Mouse (Mus musculus) kidney, adult 9 months (tissue): ENCODE results near the gene Ccdc63.
"Not testable (repeated sequence)": the region's sequence is repeated elsewhere in the genome, so short reads cannot be mapped to it uniquely, and the experiment has no call there.

Source experiments
- DNase-seq: peaks from one replicate; pipeline ENCODE4 v3.0.0; 2022

Gene Ccdc63

GRCm38 (mm10) chr5:122146609-122147008, 6.0 kb upstream of the Ccdc63 start:
- DNase-seq = no peak

- no peak for DNase-seq
Measured at GRCm38 (mm10) chr5:122146056-122146580, 5.5 kb upstream of the Ccdc63 start.

DNA sequence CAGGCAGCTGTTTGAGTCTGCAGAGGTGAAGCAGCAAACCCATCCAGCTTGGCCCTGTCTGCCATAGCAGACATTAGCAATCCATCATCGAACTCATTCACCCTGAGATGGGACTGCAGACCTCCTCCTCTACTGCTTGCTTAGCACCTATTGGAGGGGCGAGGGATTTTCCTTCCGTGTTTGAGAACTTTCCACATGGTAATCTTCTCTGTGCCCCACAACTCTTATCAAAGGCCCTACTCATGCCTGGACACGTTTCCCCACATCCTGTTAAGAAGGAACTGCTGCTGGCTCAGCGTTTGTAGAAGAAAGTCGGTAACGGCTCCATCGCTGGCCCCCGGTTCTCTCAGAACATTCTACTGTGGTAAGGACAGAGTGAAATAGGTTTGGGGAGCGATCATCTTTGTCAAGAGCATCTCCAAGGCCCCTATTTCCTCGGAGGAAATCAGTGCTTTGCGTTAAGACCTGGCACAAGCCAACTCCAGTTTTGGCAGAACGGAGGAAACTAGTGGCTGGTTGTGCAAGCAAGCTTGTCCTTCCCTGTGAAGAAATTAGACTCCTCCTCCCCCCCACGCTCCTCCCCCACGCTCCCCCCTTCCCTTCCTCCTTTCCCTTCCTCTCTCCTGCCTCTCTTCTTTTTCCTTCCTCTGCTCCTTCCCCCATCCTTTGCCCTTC, 4.9 kb upstream of the Ccdc63 start:
- DNase-seq = no peak

DNA sequence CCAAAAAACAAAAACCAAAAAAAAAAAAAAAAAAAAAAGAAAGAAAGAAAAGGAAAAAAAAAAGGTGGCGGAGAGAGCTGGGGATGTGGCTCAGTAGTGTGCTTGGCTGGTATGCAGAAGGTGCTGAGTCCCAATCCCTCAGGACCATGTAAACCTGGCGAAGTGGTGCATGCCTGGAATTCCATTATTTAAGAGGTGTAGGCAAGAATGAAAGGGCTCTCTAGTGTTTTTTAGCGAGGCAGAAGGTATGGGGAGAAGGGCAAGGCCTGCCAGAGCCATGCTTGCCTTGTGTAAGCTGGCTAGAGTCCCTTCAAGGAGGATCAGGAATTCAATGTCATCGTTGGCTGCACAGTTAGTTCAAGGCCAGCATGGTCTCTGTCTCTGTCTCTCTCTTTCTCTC, 4.2 kb upstream of the Ccdc63 start:
- no peak for DNase-seq

- no peak for DNase-seq
Measured at GRCm38 (mm10) chr5:122143543-122143942, 2.9 kb upstream of the Ccdc63 start.

DNA sequence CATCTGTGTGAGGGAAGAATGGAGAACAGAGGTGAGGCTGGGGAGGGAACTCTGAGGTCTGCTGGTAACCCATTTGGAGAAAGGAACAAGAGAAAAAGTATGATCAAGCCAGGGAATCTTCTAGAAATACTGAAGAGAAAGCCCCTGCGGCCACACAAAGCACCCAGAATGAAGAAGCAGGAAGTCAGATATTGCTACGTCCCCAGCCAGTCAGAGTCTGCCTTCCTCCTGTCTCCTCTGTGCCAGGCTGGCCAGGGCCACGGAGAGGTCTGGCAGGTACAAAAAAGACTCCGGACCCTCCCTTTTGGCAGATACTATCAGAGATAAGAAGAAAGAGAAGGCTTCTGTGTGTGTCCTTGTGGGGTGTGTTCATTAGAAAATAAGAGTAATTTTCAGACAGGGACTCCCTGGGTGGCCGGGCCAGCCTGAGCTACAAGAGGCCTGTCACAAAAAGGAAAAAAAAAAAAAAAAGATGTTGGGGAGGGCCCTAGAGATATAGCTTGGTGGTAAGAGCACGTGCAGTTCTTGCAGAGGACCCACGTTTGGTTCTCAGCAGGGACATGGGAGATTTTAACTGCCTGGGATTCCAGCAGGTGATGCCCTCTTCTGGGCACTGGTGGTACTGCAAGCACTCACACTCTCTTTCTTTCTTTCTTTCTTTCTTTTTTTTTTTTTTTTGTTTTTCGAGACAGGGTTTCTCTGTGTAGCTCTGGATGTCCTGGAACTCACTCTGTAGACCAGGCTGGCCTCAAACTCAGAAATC, 1.8 kb upstream of the Ccdc63 start:
- DNase-seq = no peak

DNA sequence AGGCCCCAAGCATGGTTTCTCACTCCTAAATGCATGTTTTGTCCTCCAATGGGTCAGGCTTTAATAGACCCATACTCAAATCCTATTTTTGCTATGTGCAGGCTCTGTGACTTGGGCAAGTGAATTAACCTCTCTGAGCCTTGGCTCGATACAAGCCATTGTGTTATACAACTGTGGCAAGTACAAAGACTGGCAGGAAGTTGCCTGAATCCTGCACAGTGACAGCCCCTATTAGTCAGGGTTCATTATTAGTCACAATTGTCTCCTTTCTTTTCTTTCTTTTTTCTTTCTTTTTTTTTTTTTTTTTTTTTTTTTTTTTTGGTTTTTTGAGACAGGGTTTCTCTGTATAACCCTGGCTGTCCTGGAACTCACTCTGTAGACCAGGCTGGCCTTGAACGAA, 852 bp downstream of the Ccdc63 start:
- DNase-seq = not testable (repeated sequence)

DNA sequence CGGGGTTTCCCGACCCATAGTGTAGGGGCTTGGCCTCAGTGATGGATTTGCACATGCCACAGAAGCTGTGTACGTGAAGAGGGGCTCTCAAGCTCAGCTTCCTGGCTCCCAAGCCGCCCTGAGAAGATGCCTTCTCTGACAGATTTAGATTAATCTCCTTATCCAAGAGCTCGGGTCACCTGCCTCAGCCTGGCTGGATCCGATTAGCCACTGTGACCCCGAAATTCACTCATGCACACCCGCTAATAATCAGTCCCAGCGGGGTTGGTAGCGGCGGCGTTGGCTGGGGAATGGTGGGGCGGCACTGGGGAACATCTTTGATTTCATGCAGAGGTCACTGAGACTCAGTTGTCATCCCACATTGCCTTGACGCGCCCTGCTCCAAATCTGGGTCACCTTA, 1.8 kb downstream of the Ccdc63 start:
- DNase-seq = no peak

DNA sequence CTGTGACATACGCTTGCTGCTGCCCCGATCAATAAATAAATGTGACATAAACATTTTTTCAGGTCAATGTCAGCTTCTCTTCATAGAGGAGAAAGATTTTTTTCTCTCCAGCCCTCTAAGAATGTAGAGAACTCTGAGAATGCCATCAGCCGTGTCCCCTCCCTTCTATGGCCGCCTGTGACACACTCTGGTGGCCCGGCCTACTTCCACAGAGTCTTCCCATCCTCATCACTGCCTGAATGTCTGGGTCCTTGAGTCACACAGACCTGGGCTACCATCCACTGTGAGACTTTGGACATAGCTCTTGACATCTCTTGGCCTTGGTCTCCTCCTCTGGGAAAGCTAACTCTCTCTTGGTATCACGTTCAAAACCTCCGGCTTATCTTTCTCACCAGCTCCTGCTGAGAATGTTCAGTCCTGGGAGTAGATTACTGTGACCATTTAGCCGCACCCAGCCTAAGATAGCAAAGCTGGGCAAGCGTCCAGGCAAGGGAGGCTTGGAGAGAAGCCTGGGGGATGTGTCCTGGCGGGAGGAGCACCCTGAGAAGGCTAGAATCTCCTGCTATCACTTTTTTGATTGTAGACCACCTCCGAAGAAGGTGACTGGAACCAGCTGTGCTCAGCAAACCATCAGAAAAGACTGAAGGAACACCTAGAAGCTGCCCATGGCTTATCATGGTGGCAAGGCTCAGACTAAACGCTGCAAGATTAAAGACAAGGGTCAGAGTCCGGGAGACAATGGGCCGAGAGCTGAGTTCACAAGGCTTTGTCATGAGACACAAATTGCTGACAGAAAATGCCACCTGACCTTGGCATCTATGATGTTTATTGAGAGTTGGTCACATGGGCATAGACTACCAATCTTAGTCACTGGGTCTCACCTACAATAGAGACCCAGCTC, 3.9 kb downstream of the Ccdc63 start:
- DNase-seq = no peak

GRCm38 (mm10) chr5:122135290-122135882, 5.2 kb downstream of the Ccdc63 start:
- DNase-seq = no peak

DNA sequence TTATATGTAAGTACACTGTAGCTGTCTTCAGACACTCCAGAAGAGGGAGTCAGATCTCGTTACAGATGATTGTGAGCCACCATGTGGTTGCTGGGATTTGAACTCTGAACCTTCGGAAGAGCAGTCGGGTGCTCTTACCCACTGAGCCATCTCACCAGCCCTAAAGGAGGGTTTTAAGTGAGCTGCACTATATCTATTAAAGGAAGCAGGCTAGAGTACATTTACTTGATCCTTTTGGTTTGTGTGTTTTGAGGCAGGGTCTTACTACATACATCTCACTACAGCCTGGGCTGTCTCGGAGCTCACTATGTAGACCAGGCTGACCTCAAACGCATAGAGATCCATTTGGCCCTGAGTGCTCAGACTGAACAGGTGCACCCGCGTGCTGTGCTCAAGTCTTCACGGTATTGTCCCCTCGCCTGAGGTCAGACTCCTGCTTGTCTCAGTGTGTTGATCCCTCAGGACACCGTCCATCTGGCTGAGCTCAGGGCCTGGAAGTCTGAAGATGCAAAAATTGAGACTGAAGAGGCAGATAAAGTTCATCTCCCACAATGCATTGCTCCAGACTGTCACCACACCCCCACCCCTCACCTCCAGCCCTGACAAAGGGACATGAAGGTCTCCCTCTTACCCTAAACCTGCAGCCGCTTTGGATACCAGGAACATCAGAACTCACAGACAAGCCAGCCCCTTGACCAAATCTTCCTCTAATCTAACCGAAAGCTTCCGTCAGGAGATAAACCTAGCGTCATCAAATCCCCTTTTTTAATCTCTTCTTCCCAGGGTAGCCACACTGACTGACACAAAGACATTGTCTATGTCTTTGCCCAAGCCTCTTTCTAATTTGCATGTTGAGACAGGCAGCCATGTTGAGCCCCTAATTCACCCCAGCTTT, 6.0 kb downstream of the Ccdc63 start:
- no peak for DNase-seq

GRCm38 (mm10) chr5:122133050-122133389, 7.6 kb downstream of the Ccdc63 start:
- no peak for DNase-seq

DNA sequence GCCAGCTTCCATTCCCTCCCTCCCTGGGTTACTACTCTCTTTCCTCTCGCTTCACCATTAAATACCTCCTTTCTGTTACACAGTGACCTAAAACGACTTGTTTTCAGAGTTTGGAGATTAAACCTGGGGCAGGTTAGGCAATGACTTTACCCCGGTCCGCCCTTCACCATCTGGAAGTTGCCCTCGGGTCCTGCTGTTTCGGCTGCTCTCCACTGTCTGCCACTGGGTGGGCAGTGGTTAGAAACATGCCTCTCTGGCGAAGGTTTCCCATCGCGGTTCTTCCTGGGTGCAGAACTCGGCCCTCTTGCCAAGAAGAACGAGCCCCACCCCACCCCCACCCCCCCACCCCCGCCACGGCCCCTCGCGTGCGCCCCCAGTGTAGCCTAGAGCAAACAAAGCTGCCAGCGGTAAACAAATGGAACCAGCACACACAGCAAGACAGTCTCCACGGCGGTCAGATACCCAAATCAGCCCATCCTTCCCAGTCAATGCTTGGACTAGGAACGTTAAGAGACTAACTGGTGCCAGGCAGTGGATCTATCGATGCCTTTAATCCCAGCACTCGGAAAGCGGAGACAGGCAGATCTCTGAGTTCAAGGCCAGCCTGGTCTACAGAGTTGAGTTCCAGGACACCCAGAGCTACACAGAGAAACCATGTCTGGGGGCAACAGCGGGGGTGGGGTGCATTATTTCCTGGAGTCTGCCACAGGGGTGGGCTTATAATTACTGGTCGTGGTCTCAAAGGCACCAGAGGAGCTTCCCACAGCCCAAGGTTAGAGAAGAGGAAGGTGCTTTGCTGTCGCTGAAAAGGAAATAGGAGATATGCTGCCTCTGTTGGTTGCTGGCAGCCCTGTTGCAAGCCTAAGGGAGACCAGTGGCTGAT, 8.2 kb downstream of the Ccdc63 start:
- no peak for DNase-seq

DNA sequence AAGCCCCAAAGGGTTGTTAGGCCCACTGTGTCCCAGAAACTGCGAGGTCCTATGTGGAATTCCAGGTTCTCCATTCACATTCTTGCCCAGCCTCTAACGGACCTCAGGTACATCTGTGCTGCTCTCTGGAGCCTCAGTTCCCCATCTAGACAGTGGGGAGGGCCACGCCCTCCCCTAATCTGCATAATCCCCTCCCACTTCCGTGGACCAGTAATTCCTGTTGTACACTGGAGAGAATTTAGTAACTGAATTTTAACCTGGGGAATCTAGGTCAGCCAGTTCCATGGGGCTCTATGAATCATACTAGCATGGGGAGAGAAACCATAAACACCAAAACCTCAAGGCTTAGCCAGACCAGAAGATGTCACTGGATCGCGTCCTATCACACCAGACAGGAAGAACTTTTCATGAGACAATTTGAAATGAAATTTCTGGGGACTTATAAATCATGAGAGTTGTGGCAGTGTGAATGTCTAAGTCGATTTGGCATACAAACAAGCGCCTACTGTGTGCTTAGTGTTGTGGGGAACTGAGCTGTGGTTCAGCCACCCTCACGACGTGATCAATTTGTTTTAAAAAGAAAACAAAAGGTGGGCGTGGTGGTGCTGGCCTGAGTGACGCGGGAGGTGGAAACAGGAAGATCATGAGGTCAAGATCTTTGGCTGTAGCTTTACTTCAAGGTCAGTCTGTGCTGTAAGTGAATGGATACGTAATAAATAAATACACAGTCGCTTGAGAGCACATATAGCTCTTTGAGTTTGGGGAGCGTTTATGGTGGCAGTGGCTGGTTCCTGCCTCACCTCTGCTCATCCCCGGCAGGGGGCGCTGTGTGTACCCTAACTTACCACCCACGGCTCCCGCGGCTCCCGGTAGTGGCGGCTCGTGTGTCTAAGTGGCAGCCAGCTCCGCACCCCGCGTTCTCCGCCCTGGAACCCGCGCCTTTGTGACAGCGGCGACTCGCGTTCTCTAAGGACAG, 9.3 kb downstream of the Ccdc63 start:
- peak; percentile 82 for DNase-seq

- DNase-seq = no peak
Measured at GRCm38 (mm10) chr5:122130341-122130998, 10.2 kb downstream of the Ccdc63 start.

- DNase-seq = peak; percentile 87
Measured at GRCm38 (mm10) chr5:122129068-122129655, 11.5 kb downstream of the Ccdc63 start.

- no peak for DNase-seq
Measured at GRCm38 (mm10) chr5:122125211-122125760, 15.3 kb downstream of the Ccdc63 start.

GRCm38 (mm10) chr5:122116243-122116642, 24.4 kb downstream of the Ccdc63 start:
- DNase-seq = no peak
